Mouse (Mus musculus) lung, embryonic 14.5 days (tissue): ENCODE data around the gene Nudt15. TPM values are rescaled to one million over a fixed set of nuclear protein-coding genes. Genes with fewer than 3 reads are reported as not detected.
"Not testable (repeated sequence)": the region's sequence is repeated elsewhere in the genome, so short reads cannot be mapped to it uniquely, and the experiment has no call there.

Source experiments
- ATAC-seq: fragments of 200-750 bp; cut with Nextera tagmentation; 2 replicates; pipeline ENCODE4 v1.8.0; 2017; ENCODE audit warnings: mild to moderate bottlenecking, moderate TSS enrichment, moderate library complexity; ENCODE audit not compliant: insufficient read depth
- DNase-seq: peaks from one replicate; pipeline ENCODE4 v3.0.0-alpha.2; 2015
- H3K27ac ChIP-seq: fragments of 300-500 bp; sonication (generic); 2 replicates; pipeline ENCODE4 v1.5.1; 2014; ENCODE audit warnings: low read depth, mild to moderate bottlenecking, moderate library complexity
- H3K27me3 ChIP-seq: fragments of 300-500 bp; sonication (generic); 2 replicates; pipeline ENCODE4 v1.6.1; 2014; ENCODE audit warnings: low read length, control low read depth; ENCODE audit not compliant: insufficient read depth
- H3K36me3 ChIP-seq: fragments of 300-500 bp; sonication (generic); 2 replicates; pipeline ENCODE4 v1.6.1; 2014; ENCODE audit warnings: control low read depth; ENCODE audit not compliant: insufficient read depth
- H3K4me1 ChIP-seq: fragments of 300-500 bp; sonication (generic); 2 replicates; pipeline ENCODE4 v1.6.1; 2014; ENCODE audit warnings: antibody characterized with exemption, control low read depth; ENCODE audit not compliant: insufficient read depth
- H3K4me2 ChIP-seq: fragments of 300-500 bp; sonication (generic); 2 replicates; pipeline ENCODE4 v1.6.1; 2014; ENCODE audit warnings: mild to moderate bottlenecking
- H3K4me3 ChIP-seq: fragments of 300-500 bp; sonication (generic); 2 replicates; pipeline ENCODE4 v1.5.1; 2014; ENCODE audit warnings: low read depth, low read length
- H3K9ac ChIP-seq: fragments of 300-500 bp; sonication (generic); 2 replicates; pipeline ENCODE4 v1.6.1; 2014
- H3K9me3 ChIP-seq: fragments of 300-500 bp; sonication (generic); 2 replicates; pipeline ENCODE4 v1.6.1; 2016; ENCODE audit warnings: low read depth, low read length, control low read depth
- CTCF ChIP-seq: IDR thresholded peaks from 2 replicates; pipeline ENCODE4 v1.5.1; 2016; ENCODE audit warnings: antibody characterized with exemption, low read depth
- WGBS: fragments of 180-500 bp; shearing (Covaris S2); extraction: QIAGEN DNeasy Blood & Tissue Kit; methylation state at CpG from one replicate; pipeline ENCODE4 v1.1.7; 2014; 5-methylcytosine and 5-hydroxymethylcytosine counted together
- polyA plus RNA-seq: library from polyadenylated mRNA; unstranded; fragments of >200 nt; fragmentation: Nextera tagmentation; extraction: Ambion mirVana; gene quantifications from 2 replicates; pipeline ENCODE4 v1.2.1, GENCODE M21; 2014

The Nudt15 gene
- 7.2 and 9.0 TPM in 2 replicates for polyA plus RNA-seq

DNA sequence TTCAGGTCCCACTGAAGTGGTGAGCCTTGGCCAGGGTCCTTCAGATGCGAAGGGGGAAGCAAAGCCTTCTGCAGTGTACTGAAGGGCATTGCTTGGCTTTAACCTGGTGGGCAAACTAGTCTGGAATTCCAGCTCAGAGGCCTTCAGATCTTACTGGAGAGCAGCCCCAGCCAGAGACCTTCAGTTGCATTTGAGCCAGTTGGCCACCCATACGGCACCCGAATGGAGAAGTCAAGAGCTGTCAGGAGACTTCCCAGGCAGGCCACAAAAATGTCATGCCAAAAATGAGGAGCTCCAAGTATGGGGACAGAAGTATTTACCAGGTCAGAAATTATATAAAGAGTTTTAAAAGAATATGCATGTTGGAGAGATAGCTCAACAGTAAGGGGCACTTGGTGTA, at the start of gene Nudt15:
TSS of gene Nudt15 (minus strand) at position 192 of the 400 bp plus-strand sequence.
- DNase-seq (no peak), ATAC-seq (no peak)
- Histone ChIP-seq H3K4me3 (no peak within 1 kb of the TSS), H3K27me3 (no peaks in the 10 kb centered on the region), H3K9ac (no peak within 1 kb of the TSS), H3K27ac (no peak within 1 kb of the TSS), H3K4me1 (no peaks in the 10 kb centered on the region), H3K36me3 (no peaks in the 10 kb centered on the region), H3K9me3 (no peaks in the 10 kb centered on the region), H3K4me2 (no peak within 1 kb of the TSS)
- 84% methylated on average over 3 of the region's 3 CpGs for WGBS
- TF ChIP-seq CTCF: no peak

DNA sequence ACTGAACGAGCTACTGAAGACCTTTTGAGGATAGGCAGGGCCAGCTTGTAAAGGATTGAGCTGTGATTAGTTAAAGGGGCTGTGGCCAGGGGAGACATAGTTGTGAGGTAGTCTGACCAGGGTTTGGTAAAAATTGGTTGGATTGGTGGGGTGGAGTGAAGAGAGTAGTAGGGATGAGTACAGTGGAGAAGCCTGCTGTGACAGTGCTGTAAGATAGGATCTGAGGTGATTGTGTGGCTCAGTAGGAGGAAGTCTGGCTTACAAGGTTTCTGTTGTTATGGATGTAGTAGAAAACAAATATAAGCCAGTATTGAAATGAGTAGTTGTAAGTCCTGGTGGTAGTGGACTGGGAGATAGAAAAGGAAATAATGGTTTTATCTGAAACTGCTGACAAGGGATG, 44.1 kb upstream of the Nudt15 start:
- H3K36me3 ChIP-seq: peaks cover 35% of the 10 kb centered on the region
- TF ChIP-seq CTCF: no peak
- no peaks in the 10 kb centered on the region for H3K4me1 ChIP-seq
- H3K9ac ChIP-seq: no peak overlapping the region
- no peak overlapping the region for H3K4me2 ChIP-seq
- no peak for DNase-seq
- H3K4me3 ChIP-seq: no peak overlapping the region
- H3K27ac ChIP-seq: no peak overlapping the region
- H3K9me3 ChIP-seq: no peaks in the 10 kb centered on the region
- WGBS: 60% methylated on average over 1 of the region's 1 CpGs
- no peak for ATAC-seq
- H3K27me3 ChIP-seq: no peaks in the 10 kb centered on the region

DNA sequence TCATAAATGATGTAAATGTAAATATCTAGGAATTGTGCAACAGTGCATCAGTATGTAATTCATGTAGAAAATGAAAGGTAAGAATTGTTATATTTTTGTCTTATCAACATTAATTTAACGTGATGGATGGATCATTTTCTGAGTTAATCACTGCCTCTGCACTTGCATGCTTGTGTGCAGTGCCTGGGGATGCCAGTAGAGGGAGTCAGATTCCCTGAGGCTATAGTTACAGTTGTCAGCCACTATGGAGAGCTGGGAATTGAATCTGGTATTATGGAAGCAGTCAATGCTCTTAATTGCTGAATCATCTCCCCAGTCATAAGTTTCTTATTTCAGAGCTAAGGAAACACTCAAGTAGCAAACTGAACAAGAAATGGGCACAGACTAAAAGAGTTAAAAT, 40.0 kb upstream of the Nudt15 start:
- TF ChIP-seq CTCF: peak; percentile 46
- DNase-seq (no peak), ATAC-seq (no peak)
- Histone ChIP-seq H3K4me3 (no peak overlapping the region), H3K36me3 (peaks cover 19% of the 10 kb centered on the region; the same call in 1 of the 2 replicates), H3K27ac (no peak overlapping the region), H3K27me3 (no peaks in the 10 kb centered on the region), H3K9ac (no peak overlapping the region), H3K9me3 (no peaks in the 10 kb centered on the region), H3K4me2 (no peak overlapping the region), H3K4me1 (no peaks in the 10 kb centered on the region)
- WGBS: 81% methylated on average over 1 of the region's 1 CpGs

DNA sequence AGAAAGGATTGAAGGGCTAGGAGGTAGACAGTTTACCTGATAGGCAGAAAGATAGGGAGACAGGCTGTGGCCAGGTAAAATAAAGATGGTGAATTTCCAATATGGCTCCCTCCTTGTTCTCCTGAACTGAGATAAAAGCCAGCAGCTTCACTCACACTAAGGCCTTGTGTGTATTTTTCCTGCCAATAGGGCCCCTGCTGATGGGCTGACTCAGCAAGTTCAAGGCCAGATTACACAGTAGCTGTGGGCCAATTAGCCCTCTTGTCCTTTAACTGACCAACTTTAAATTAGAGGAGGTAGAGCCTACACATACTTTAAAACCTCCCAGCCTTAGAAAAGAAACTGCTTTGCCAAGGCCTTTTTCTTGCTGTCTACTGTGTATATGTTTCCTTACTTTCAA, 28.3 kb upstream of the Nudt15 start:
- Histone ChIP-seq H3K27ac (no peak overlapping the region), H3K4me1 (no peaks in the 10 kb centered on the region), H3K36me3 (0 out of 2 replicates have a peak, but pooled peaks cover 9% of the 10 kb centered on the region), H3K27me3 (no peaks in the 10 kb centered on the region), H3K9ac (no peak overlapping the region), H3K4me2 (no peak overlapping the region), H3K4me3 (no peak overlapping the region), H3K9me3 (no peaks in the 10 kb centered on the region)
- no peak for ATAC-seq
- DNase-seq: no peak
- TF ChIP-seq CTCF: no peak

DNA sequence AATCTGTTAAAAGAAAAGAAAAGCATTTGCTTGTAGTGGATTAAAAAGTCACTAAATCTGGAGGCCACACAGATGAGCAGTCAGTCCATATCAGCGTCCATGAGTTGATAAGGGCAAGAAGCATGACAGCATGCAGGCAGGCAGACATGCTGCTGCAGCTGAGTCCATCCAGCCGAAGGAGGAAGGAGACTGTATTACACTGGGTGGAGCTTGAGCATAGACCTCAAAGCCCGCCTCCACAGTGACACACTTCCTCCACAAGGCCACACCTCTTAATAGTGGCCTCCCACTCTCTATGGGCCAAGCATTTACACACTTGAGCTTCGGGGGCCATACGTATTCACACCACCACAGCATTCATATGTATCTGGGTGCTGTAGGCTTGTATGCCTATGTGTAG, 26.0 kb upstream of the Nudt15 start:
- Histone ChIP-seq H3K9me3 (no peaks in the 10 kb centered on the region), H3K4me3 (no peak overlapping the region), H3K36me3 (peaks cover 11% of the 10 kb centered on the region; the same call in 1 of the 2 replicates), H3K4me2 (no peak overlapping the region), H3K4me1 (no peaks in the 10 kb centered on the region), H3K27ac (no peak overlapping the region), H3K9ac (no peak overlapping the region), H3K27me3 (no peaks in the 10 kb centered on the region)
- TF ChIP-seq CTCF: no peak
- DNase-seq: no peak
- 88% methylated on average over 5 of the region's 5 CpGs for WGBS
- no peak for ATAC-seq

DNA sequence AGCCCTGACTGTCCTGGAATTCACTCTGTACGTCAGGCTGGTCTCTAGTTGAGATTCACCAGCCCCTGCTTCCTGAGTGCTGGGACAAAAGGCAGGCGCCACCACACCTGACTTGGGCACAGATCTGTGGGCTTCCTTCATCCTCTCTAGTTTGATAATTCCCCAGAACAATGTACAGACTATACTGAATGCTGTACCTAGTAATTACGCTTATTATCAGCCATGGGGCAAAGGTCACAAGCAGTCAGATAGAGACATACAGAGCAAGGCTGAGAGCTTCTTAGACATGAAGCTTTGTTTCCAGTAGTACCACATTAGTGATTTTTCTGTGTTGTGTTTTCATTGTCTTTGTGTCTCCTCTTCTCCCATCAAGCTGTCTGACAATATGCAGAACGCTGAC, 23.1 kb upstream of the Nudt15 start:
- Histone ChIP-seq H3K9me3 (no peaks in the 10 kb centered on the region), H3K4me3 (no peak overlapping the region), H3K27ac (no peak overlapping the region), H3K4me1 (no peaks in the 10 kb centered on the region), H3K27me3 (no peaks in the 10 kb centered on the region), H3K36me3 (peaks cover 17% of the 10 kb centered on the region), H3K9ac (no peak overlapping the region), H3K4me2 (no peak overlapping the region)
- no peak for TF ChIP-seq CTCF
- ATAC-seq (no peak), DNase-seq (no peak)
- WGBS: 86% methylated on average over 4 of the region's 4 CpGs

DNA sequence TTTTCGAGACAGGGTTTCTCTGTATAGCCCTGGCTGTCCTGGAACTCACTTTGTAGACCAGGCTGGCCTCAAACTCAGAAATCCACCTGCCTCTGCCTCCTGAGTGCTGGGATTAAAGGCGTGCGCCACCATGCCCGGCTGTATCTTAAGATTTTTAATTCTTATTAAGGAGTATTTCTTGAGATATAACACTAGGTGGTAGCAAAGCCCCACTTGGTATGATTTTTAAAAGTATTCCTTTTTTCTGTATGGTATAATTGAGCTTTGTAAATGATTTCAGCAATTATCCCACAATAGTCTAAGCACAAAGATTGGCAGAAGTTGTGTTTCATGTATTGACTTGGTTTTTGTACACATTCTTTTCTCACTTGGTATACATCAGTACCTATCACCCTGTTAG, 21.8 kb upstream of the Nudt15 start:
- H3K36me3 ChIP-seq: peaks cover 17% of the 10 kb centered on the region
- peak; percentile 6 for DNase-seq
- H3K27ac ChIP-seq, H3K4me1 ChIP-seq, H3K27me3 ChIP-seq, H3K9ac ChIP-seq, H3K9me3 ChIP-seq, H3K4me2 ChIP-seq, ATAC-seq, H3K4me3 ChIP-seq: not testable (repeated sequence)
- WGBS: 82% methylated on average over 4 of the region's 4 CpGs
- TF ChIP-seq CTCF: 0 out of 2 replicates have a peak, but pooled peaks have one; percentile 10
